Mouse (Mus musculus): Measurements from ENCODE around the gene Gm973.

GRCm38 (mm10) chr1:59602531-59603416 is 86.7 kb downstream of the Gm973 start:
- TF ChIP-seq CTCF (IDR thresholded peaks at IDR 0.05 in 2 of 3, conservative IDR thresholded peaks at IDR 0.05 in 1 of 3; ENCODE audit: control insufficient read depth in 1 of 3, insufficient read depth in 1 of 3, low read depth in 2 of 3, low read length in 3 of 3, poor library complexity in 1 of 3, severe bottlenecking in 1 of 3) (no peak), POLR2A (IDR thresholded peaks at IDR 0.05; ENCODE audit: control insufficient read depth in 1 of 2, insufficient read depth in 1 of 2, low read depth in 1 of 2, low read length in 2 of 2, poor library complexity in 1 of 2) (no peak), HCFC1 (IDR thresholded peaks at IDR 0.05; ENCODE audit: low read depth, low read length) (no peak), GATA1 (IDR thresholded peaks at IDR 0.05; ENCODE audit: low read depth, low read length) (no peak), MXI1 (IDR thresholded peaks at IDR 0.05; ENCODE audit: low read depth, low read length) (no peak), ELF1 (IDR thresholded peaks at IDR 0.05; ENCODE audit: low read depth, low read length) (no peak)

Measured in MEL (cell line).